Mouse (Mus musculus) E14TG2a.4 (cell line): ENCODE measurements around the gene A930033H14Rik.

Experiments used
- CTCF ChIP-seq: conservative IDR thresholded peaks from 2 replicates; pipeline ENCODE4 v1.5.1; 2014; ENCODE audit warnings: low read length
- NANOG ChIP-seq: IDR thresholded peaks from 2 replicates; pipeline ENCODE4 v1.6.1; 2014; ENCODE audit warnings: borderline replicate concordance, low read length, mixed read lengths
- POU5F1 ChIP-seq: IDR thresholded peaks from 2 replicates; pipeline ENCODE4 v1.6.1; 2014; ENCODE audit warnings: low read length, borderline replicate concordance

DNA sequence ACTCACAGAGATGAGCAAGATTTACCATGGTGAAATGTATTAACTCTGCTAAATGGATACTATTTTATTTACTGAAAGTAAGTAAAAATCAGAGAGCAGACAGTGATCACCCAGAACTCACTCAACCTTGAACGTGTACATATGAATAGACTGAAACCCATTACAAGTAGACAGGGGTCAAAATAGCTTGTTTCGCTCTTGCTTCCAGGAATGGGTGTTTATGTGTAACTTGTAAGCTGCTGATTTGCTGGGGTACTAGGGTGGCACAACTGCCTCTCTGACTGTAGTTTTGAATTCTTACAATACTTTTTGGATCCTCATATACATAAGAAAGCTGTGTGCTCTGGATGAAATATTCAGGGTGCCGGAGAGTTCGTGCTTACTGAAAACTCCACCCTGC, 32.3 kb upstream of the A930033H14Rik start:
- TF ChIP-seq CTCF (no peak), NANOG (no peak), POU5F1 (no peak)
